In the genomic region with DNA sequence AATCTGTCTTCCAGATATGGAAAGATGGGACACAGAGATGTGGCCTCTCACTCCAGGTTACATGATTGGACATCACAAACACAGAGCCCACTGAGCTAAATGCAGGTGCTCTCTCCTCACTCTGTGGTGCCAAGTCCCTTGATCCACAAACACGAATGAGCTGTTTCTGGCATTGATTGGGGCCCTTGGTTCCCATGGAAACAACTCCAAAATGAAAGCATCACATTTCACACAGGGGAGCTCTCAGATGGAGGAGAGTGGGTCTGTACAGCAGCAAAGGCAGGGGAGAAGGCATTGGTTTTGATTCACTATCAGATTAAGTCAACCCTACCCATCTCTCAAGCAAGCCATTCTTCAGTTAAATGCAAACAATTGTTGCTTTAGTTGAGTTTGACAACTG, we compare ENCODE assay signal across 26 mouse cellular contexts. TPM values are rescaled to one million over a fixed set of nuclear protein-coding genes. Genes with fewer than 3 reads are reported as not detected.
DNase-seq lines count a peak whose midpoint lies in the region; ATAC-seq and TF ChIP-seq lines count a peak whose summit lies in the region.
"Had no signal": no experiment of that assay in that cellular context is flagged by ENCODE, and none has a peak within 500 bp of the region (broad histone marks: within the 10 kb centered on the region; RNA-seq: fewer than 3 reads in every experiment).

No protein-coding gene starts in this region.

- no peak overlapping the region for H3K9ac ChIP-seq in forebrain, embryonic 13.5 days
- H3K9ac ChIP-seq in forebrain, embryonic 12.5 days, result no peak overlapping the region
- H3K9ac ChIP-seq in midbrain, embryonic 12.5 days (replicated peaks), result no peak overlapping the region
- no peak overlapping the region for H3K9ac ChIP-seq in forebrain, postnatal 0 days
- H3K9ac ChIP-seq: embryonic facial prominence, embryonic 13.5 days; hindbrain, embryonic 13.5 days; liver, embryonic 13.5 days had no signal

- no peaks in the 10 kb centered on the region for H3K36me3 ChIP-seq in forebrain, embryonic 13.5 days (ENCODE audit: poor library complexity, severe bottlenecking)
- H3K36me3 ChIP-seq in forebrain, embryonic 12.5 days (replicated peaks), result no peaks in the 10 kb centered on the region
- H3K36me3 ChIP-seq in midbrain, embryonic 12.5 days, result no peaks in the 10 kb centered on the region
- no peaks in the 10 kb centered on the region for H3K36me3 ChIP-seq in midbrain, embryonic 10.5 days
- no peaks in the 10 kb centered on the region for H3K36me3 ChIP-seq in forebrain, postnatal 0 days (ENCODE audit: insufficient read depth)
- H3K36me3 ChIP-seq: embryonic facial prominence, embryonic 13.5 days; hindbrain, embryonic 13.5 days; liver, embryonic 13.5 days had no signal

- peaks cover 13% of the 10 kb centered on the region for H3K4me1 ChIP-seq in forebrain, embryonic 13.5 days
- peaks cover 9% of the 10 kb centered on the region for H3K4me1 ChIP-seq in forebrain, embryonic 12.5 days
- H3K4me1 ChIP-seq in midbrain, embryonic 12.5 days, result peaks cover 8% of the 10 kb centered on the region; the same call in 1 of the 2 replicates
- H3K4me1 ChIP-seq in midbrain, embryonic 10.5 days, result peaks cover 9% of the 10 kb centered on the region
- H3K4me1 ChIP-seq in forebrain, postnatal 0 days (ENCODE audit: insufficient read depth), result no peaks in the 10 kb centered on the region
- H3K4me1 ChIP-seq: embryonic facial prominence, embryonic 13.5 days; hindbrain, embryonic 13.5 days; liver, embryonic 13.5 days had no signal

- H3K9me3 ChIP-seq in forebrain, embryonic 13.5 days (replicated peaks), result no peaks in the 10 kb centered on the region
- no peaks in the 10 kb centered on the region for H3K9me3 ChIP-seq in forebrain, embryonic 12.5 days
- H3K9me3 ChIP-seq in midbrain, embryonic 12.5 days, result no peaks in the 10 kb centered on the region
- no peaks in the 10 kb centered on the region for H3K9me3 ChIP-seq in midbrain, embryonic 10.5 days (replicated peaks)
- no peaks in the 10 kb centered on the region for H3K9me3 ChIP-seq in forebrain, postnatal 0 days (ENCODE audit: low read length)
- H3K9me3 ChIP-seq: embryonic facial prominence, embryonic 13.5 days; hindbrain, embryonic 13.5 days; liver, embryonic 13.5 days had no signal

- no peak overlapping the region for H3K4me3 ChIP-seq in forebrain, embryonic 13.5 days
- no peak overlapping the region for H3K4me3 ChIP-seq in forebrain, embryonic 12.5 days (replicated peaks)
- no peak overlapping the region for H3K4me3 ChIP-seq in midbrain, embryonic 12.5 days
- no peak overlapping the region for H3K4me3 ChIP-seq in midbrain, embryonic 10.5 days
- H3K4me3 ChIP-seq in forebrain, postnatal 0 days (ENCODE audit: low read depth, low read length), result no peak overlapping the region
- H3K4me3 ChIP-seq: embryonic facial prominence, embryonic 13.5 days; heart, adult 2 months; hindbrain, embryonic 13.5 days; liver, embryonic 13.5 days had no signal

- TF ChIP-seq CTCF in forebrain, postnatal 0 days (IDR thresholded peaks at IDR 0.05; ENCODE audit: low read depth), result no peak

- intact Hi-C loops in left cerebral cortex, postnatal 36 days (cut with DNase I), result no loop called here

- no peak for DNase-seq in midbrain, embryonic 10.5 days (ENCODE audit: low spot score)
- DNase-seq in embryo, embryonic 11.5 days (ENCODE audit: low read depth, low spot score), result peak; percentile 2
- DNase-seq in forebrain, postnatal 0 days, result peak; percentile 60
- DNase-seq in cerebellum, adult 9-10 months, result no peak
- no peak for DNase-seq in left cerebral cortex, postnatal 36 days (ENCODE audit: low spot score in 2 of 2)
- DNase-seq: adrenal gland, postnatal 36 days; cerebellum, adult 18-20 months; cerebellum, postnatal 25 days; gastrocnemius, postnatal 25 days; heart, adult 2 months; kidney, adult 9 months; kidney, postnatal 14 days; layer of hippocampus, postnatal 36 days; liver, embryonic 13.5 days; lung, adult 2 months; lung, postnatal 14 days; right cerebral cortex, postnatal 14 days had no signal

- 3% methylated on average over 1 of the region's 1 CpGs for WGBS in forebrain, embryonic 13.5 days
- WGBS in forebrain, embryonic 12.5 days, result 4% methylated on average over 1 of the region's 1 CpGs
- WGBS in midbrain, embryonic 12.5 days, result 8% methylated on average over 1 of the region's 1 CpGs
- 11% methylated on average over 1 of the region's 1 CpGs for WGBS in midbrain, embryonic 10.5 days
- WGBS in forebrain, postnatal 0 days, result 0% methylated on average over 1 of the region's 1 CpGs

- no peak overlapping the region for H3K27ac ChIP-seq in forebrain, embryonic 13.5 days
- no peak overlapping the region for H3K27ac ChIP-seq in forebrain, embryonic 12.5 days
- no peak overlapping the region for H3K27ac ChIP-seq in midbrain, embryonic 12.5 days (replicated peaks)
- no peak overlapping the region for H3K27ac ChIP-seq in midbrain, embryonic 10.5 days (replicated peaks)
- H3K27ac ChIP-seq in forebrain, postnatal 0 days (ENCODE audit: low read depth, low read length), result no peak overlapping the region
- H3K27ac ChIP-seq: embryonic facial prominence, embryonic 13.5 days; heart, adult 2 months; hindbrain, embryonic 13.5 days; liver, embryonic 13.5 days had no signal

- ATAC-seq in forebrain, embryonic 13.5 days, result 0 out of 2 replicates have a peak, but pooled peaks have one; percentile 36
- no peak for ATAC-seq in forebrain, embryonic 12.5 days (ENCODE audit: low FRiP score)
- peak; percentile 30; the same call in 1 of the 2 replicates for ATAC-seq in midbrain, embryonic 12.5 days (ENCODE audit: low FRiP score, low read depth)
- peak; percentile 82 for ATAC-seq in forebrain, postnatal 0 days
- ATAC-seq: intestine, embryonic 16.5 days had no signal

- no peak overlapping the region for H3K4me2 ChIP-seq in forebrain, embryonic 13.5 days
- H3K4me2 ChIP-seq in forebrain, embryonic 12.5 days, result no peak overlapping the region
- no peak overlapping the region for H3K4me2 ChIP-seq in midbrain, embryonic 12.5 days (replicated peaks)
- no peak overlapping the region for H3K4me2 ChIP-seq in forebrain, postnatal 0 days (ENCODE audit: low read depth)
- H3K4me2 ChIP-seq: embryonic facial prominence, embryonic 13.5 days; hindbrain, embryonic 13.5 days; liver, embryonic 13.5 days had no signal

- H3K27me3 ChIP-seq in forebrain, embryonic 13.5 days, result no peaks in the 10 kb centered on the region
- H3K27me3 ChIP-seq in forebrain, embryonic 12.5 days, result peaks cover 4% of the 10 kb centered on the region; the same call in 1 of the 2 replicates
- H3K27me3 ChIP-seq in midbrain, embryonic 12.5 days, result no peaks in the 10 kb centered on the region
- no peaks in the 10 kb centered on the region for H3K27me3 ChIP-seq in midbrain, embryonic 10.5 days (ENCODE audit: low read depth, poor library complexity, severe bottlenecking)
- no peaks in the 10 kb centered on the region for H3K27me3 ChIP-seq in forebrain, postnatal 0 days (ENCODE audit: insufficient read depth, low read length)
- H3K27me3 ChIP-seq: embryonic facial prominence, embryonic 13.5 days; hindbrain, embryonic 13.5 days; liver, embryonic 13.5 days had no signal

RNA-seq across cellular contexts. Expression of a gene that starts 51.3 kb away (rescaled TPM):
- polyA plus RNA-seq in forebrain, embryonic 13.5 days (2015; fragmentation: Nextera tagmentation; extraction: Ambion mirVana), result 20.3 and 22.1 TPM in 2 replicates
- polyA plus RNA-seq in forebrain, embryonic 12.5 days (2016; fragmentation: Nextera tagmentation; extraction: Ambion mirVana), result 16.6 and 18.4 TPM in 2 replicates
- polyA plus RNA-seq in midbrain, embryonic 12.5 days (2016; fragmentation: Nextera tagmentation; extraction: Ambion mirVana), result 31.3 and 32.5 TPM in 2 replicates
- 18.3 and 22.1 TPM in 2 replicates for polyA plus RNA-seq in midbrain, embryonic 10.5 days (2016; fragmentation: Nextera tagmentation; extraction: Ambion mirVana)
- 29.9 and 32.7 TPM in 2 replicates for total RNA-seq in forebrain, postnatal 0 days (2014; rRNA removed)
- 20.6 and 36.4 TPM in 2 replicates for polyA plus RNA-seq in forebrain, postnatal 0 days (2015; fragmentation: Nextera tagmentation; extraction: Ambion mirVana)
- 10 to 100 TPM; 90.8 to 97.3 TPM for total RNA-seq in left cerebral cortex, postnatal 36 days (2021)
- total RNA-seq: adrenal gland, postnatal 36 days; gastrocnemius, postnatal 25 days; heart, adult 2 months; heart, postnatal 25 days; megakaryocyte, adult 5-6 weeks had no signal
- polyA plus RNA-seq: heart, adult 2 months; intestine, embryonic 16.5 days; spleen, adult 2 months had no signal

Comparison
In these comparisons a context has a peak if more than half of its experiments do, and no peak if none do; other contexts are left out.
1. DNase-seq: peak in embryo, embryonic 11.5 days (single experiment) and forebrain, postnatal 0 days (single experiment); none in midbrain, embryonic 10.5 days (single experiment), cerebellum, adult 9-10 months (single experiment) and left cerebral cortex, postnatal 36 days (0 of 2).